Mouse (Mus musculus) embryo, embryonic 9.5 days (tissue): ENCODE measurements at regions not wholly inside any gene's neighbourhood (a gene's known extent, or its start where the extent isn't known, plus 50 kb on each side); places are given as distances from the start of the nearest gene placed in this dataset.

Experiments
- DNase-seq: peaks from one replicate; pipeline ENCODE4 v3.0.0-alpha.2; 2017; ENCODE audit errors: extremely low spot score

DNA sequence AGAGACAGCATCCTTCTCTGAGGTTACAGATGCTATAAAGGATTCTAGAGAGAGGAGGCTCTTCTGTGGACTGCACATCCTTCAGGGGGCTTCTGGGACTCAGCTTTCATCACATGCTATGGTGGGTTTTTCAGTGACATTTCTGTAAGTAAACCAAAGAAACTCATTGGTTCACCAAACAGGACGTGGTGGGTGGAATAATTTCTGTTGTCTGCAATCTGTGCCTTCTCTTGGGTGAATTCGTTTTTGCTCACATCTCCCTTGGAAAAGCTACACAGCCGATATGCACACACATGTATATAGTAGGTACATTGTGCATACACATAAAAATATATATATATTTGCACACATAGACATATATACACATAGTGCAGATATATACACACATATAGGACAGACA is 110.2 kb downstream of the Chst1 start:
- no peak for DNase-seq

DNA sequence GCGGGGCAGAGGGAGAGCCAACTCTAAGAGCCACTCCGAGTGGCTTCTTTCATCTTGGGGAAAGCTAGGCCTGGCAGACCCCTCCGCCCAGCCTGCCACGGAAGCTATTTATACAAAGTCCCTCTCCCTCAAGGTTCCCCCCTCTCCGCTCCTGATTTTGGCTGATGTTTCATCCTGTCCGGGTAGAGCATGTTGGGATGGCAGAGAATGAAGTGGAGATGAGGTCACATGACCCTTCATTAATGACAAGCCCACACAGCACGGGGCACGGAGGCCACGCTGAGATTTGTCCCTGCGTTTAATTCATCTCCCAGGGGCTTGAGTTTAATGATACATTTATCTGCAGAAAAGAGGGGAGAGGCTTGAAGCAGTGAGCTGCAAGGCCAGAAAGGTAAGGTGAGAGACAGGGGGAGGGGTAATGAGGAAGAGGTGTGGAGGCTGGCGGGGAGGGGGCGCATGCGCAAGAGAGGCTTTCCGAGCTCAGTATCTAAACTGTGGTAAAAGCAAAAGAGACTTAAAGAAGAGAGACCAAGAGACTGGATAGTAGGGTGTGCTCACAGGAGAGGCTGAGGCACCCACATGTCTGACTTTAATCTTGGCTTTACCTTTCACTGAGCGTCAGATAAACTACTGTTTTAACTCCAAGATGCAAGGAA is 111.7 kb downstream of the Chst1 start:
- DNase-seq, result peak; percentile 19

DNA sequence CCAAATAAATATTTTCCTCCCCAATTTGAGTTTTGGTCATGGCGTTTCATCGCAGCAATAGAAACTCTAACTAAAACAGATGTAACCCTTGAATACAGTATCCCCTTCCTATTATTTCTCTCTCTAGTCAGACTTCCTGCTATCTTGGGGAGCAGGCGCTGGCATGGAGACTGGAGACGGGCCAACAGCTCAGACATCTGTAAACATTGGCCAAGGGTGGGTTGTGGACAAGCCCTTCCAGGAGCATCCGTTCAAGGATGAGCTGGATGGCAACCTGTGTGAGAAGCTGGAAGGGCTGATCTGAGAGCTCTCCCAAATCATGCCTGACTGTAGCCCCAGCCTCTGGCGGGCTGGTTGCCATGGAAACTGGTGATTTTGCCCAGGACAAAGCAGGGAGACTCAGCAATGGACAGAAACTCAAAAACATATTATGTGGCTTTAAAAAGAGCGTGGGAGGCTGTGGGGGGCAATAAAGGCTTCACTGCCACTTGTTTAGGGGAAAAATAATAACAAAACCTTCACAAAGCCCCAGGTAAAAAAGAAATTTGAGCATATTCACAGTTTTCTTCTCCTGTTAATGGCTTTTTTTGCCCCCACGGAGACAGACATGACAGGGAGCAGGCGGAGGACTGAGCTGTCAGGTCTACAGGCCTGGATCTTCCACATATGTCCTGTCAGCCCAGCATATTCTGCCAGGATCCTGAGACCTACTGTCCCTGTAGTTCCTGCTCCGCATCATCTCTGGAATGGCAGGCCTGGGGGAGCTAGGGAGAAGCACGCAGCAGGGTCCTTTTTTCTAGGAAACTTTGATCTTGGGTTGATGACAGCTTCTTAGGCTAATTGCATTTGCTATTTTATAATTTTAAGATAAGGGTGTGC is 113.0 kb downstream of the Chst1 start:
- DNase-seq, result peak; percentile 25

DNA sequence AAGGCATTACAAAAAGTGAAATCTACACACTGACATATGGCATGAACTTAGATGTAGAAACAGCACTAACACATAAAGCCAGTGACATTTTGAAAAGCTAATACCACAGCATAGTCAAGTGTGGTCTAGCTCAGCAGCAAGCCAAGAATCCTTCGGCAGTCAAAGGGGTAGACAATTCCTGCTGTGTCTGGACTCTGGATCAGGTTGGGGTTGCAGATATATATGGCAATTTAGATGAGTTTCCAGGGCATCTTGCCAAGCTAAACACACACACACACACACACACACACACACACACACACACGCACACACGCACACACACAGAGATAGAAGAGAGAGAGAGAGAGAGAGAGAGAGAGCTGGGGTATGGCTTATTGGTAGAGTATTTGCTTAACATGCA is 118.2 kb downstream of the Chst1 start:
- no peak for DNase-seq

DNA sequence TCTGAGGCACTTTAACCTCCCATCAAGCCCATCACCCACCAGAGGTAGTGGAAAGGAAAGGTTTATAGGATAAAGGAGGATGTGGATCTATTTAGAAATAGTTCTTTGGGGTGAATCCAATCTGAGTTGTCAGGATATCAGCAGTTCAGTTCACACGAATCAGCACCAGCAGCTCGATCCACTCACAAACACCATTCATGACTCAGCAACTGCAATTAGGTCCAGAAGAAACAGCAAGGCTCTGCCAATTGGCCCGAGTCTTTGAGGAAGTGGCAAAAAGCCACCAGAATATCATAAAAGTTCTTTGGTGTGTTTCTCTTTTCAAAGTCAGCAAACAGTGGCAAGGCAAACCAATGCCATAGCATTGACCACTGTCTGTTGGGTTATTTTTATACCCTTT is 122.4 kb downstream of the Chst1 start:
- no peak for DNase-seq

DNA sequence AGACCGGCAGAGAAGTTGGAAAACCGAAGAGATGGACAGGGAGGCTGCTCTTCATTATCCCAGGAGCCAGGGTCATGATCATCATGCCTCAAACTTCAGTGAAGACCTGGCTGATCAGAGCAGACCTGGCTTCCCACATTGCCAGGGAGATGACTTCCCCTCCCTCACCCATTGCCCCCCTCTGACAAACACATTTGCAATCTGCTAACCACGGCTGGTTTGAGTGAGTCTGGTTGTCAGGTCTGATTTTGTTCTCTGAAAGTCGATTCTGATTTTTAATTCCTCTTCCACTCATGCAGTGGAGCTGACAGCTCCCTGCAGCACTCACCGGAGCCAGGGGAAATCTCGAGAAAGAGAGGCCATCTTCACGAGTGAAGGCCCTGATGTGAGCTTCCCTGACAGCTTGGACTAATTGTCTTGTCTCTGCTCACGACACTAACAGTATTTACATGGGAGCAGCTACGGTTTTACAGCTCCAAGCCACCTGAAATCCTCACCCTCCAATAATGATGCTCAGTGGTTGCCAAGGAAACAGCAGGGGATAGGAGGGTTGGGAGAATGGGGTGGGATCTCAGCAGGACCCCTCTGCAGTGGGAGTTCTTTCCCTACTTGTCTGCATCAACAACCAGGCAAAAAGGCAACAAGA is 124.2 kb downstream of the Chst1 start:
- DNase-seq, result no peak

DNA sequence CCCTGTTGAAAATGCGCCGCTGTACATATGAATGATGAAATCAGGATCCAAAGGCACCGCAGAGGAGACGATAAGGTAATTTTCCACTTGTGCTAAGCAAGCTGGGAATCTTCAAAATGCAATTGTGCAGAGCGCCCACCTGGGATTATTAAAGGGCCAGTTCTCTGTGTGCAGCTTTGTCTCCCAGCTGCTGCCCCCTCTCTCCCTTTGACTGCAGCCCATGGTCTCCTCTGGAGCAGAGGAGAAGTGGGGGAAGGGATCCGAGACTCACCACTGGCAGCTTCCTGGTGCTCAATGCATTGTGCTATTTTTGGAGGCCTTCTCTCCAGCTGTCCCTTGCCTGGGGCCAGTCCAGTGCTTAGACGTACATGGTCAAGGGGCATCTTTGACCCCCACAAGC is 127.1 kb downstream of the Chst1 start:
- no peak for DNase-seq

DNA sequence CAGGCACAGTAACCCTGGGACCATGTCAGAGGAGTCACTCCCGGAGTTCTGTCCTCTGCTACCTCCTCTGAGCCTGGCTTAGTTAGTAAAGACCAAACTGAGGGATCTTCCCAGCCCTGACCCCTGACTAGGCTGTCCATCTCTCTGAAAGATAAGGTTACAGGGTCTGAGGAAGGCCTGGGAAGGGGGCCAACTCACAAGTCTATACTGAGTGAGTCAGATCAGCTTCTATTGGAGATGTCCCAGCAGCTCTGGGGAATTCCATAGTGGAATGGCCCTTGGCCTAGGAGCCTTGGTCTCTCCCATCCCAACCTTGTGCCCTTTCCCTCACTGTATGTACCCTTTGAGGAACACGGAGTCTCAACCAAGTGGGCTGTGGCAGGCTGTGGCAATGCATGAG is 127.7 kb downstream of the Chst1 start:
- no peak for DNase-seq

DNA sequence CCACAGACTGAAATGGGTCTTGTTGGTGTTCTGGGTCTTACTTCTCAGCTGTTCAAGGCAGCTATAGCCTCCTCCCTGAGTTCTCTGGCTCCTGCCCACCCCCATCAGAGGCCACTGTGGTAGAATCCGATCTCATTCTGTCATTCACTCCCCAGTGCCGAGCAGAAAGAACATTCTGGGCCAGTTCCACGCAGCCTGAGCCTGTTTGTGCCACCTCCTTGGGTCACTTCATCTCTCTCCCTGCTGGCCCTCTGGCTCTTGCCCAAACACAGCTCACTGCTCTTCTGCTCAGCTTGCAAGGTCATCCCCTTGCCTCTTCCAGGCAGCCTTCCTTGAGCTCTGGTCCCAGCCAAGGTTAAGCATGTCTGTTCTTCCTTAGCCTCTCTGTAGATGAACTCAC is 128.9 kb downstream of the Chst1 start:
- DNase-seq, result no peak

DNA sequence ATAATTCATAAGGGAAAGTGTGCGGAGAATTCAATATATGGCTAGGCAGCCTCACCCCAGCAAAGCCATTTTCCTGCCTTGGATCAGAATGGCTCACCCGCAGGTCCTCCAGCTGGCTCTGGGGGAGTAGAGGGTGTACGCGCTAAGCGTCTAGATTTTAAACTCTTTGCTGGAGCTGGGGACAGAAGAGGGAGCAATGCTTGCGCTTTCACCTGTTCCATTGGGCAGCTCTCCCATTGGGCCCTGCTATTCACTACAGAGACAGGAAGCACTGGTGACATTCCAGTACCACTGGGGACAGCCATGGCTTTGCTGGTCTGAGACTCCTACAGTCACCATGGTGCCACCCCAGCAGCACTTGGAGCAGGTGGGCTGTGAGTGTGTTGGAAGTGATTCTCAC is 130.9 kb downstream of the Chst1 start:
- no peak for DNase-seq

DNA sequence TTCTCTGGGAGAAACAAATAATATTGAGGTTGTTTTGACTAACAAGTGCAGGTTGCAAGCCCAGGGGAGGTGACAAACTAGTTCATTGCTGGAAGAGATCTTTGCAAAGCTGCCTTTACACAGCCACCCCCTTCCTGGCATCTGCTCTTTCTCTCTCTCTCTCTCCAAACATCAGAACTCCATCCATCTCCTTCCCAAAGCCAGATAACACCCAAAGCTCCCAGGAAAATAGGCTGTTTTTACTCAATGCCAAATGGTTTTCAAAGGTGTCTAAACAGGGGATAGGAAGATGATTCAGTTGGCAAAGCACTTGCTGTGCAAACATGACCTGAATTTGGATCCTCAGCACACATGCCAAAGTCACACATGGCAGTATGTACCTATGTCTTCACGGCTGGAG is 133.9 kb downstream of the Chst1 start:
- DNase-seq, result no peak

DNA sequence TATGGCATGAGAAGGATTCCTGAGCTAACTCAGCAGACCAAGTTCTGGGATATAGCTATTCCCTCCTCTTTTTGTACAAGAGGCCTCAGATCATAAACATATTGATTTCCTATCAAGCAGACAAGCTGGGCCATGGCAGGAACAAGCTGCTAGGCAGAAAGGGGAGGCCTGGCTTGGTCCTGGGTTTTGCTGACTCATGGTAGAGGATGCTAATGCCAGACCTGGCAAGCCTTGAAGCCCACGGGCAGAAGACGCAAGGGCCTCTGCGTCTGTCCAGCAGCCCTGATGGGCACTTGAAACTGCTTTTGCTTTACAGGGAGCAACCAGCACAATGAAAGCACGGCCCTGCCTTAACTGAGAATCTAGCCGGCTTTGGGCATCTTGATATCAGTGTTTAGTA is 136.3 kb downstream of the Chst1 start:
- DNase-seq, result no peak

DNA sequence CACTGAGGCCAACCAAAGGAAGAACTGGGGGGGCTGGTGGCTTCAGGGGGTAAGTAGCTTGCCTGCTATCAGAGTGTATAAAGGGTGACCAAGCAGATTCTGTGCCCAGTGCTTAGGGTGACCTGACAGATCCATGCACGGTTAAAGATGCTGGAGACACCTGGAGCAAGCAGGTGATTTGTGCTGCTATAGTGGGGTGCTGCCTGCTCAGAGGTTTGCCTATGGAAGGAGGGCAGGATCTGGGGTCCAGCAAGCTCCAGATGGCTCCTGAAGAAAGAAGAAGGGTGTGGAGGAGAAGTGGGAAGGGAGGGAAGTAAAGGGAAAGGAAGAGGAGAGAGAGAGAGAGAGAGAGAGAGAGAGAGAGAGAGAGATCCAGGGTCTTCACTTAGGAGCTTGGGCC is 137.8 kb downstream of the Chst1 start:
- DNase-seq, result no peak

DNA sequence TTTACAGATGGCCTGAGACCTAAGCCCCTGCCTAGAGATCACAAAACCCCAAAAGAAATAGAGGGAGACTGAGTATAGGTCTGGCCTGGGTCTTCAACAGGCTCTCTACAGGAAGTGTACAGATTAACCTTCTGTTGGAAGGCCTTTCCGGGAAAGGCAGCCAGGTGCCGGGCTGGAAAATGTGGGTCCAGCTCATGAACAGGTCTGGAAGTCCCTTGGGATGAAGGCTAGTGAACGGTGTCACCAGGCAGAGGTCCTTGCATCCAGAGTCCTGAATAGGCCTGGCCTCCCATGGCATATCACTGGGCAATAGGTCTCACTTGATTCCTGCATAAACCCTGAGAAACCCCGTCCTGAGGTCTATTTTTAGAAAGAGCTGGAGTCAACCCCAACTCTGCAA is 140.1 kb downstream of the Chst1 start:
- DNase-seq, result no peak

DNA sequence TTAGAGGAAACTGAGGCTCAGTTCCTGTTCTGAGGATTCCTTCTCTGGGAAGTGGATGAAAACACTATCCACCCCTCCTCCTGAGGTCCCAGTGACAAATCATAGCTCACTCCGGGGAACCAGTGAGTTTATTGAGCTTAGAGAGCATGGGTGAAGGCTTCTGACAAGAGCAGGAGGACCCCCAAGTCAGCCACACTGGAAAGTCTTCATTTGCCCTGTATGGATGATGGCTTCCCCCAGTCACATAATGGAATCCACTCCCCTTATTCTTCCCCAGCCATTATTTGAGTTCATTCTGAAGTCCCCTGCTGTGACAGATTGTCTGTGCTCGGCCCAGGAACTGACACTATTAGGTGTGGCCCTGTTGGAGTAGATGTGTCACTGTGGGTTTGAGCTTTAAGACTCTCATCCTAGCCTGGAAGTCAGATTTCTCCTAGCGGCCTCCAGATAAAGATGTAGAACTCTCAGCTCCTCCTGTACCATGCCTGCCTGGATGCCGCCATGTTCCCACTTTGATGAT is 141.3 kb downstream of the Chst1 start:
- DNase-seq, result no peak

DNA sequence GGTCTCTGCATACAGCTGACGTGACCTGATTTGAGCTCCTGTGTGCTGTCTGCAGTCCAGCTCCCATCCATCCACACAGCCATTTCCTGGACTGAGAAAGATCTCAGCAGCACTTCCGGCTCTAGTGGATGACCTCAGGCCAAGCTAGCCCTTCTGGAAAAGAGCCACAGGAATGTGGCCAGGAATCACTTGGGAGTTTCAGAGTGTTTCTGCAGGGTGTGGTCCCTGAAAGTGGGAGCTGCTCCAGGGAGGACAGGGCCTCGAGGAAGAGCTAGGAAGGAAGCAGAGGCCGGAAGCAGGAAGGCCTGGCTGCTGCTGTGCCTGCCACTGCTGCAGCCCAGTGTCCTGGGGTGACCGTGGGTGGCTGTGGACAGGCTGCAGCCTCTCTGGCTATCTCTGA is 142.5 kb downstream of the Chst1 start:
- no peak for DNase-seq

DNA sequence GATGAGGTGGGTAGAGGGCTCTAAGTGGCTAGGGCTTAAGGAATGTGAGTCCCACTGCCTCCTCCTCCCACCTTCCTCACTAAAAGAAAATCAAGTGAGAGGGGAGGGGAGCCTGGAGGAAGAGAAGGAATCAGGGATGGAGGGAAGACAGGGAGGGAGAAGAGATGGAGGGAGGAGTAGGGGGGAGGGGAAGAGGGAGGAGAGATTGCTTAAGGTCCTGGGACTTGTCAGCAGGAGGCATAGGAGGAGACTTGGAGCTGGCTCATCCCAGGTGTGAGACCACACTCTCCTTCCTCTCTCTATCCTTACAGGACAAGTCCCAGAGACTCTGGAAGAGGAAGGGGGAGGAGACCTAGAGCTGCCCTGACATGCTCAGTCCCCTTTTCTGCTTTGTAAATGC is 143.2 kb downstream of the Chst1 start:
- no peak for DNase-seq

DNA sequence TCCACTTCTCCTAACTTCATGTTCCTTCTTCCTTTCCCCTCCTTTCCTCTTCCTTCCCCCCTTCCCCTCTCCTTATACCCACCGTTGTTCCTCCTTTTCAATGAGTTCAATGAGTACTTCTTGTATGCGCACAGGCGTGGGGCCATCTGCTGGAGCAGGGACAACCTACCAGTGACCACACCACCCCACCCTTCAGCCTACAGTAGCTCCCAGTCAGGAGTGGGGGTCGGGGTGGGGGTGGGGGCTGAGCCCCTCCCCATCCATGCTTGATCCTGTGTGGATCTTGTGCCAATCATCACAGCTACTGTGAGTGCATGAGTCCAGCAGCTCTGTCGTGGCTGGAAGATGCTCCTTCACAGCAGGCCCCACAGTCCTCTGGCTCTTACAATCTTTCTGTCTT is 143.6 kb downstream of the Chst1 start:
- no peak for DNase-seq

DNA sequence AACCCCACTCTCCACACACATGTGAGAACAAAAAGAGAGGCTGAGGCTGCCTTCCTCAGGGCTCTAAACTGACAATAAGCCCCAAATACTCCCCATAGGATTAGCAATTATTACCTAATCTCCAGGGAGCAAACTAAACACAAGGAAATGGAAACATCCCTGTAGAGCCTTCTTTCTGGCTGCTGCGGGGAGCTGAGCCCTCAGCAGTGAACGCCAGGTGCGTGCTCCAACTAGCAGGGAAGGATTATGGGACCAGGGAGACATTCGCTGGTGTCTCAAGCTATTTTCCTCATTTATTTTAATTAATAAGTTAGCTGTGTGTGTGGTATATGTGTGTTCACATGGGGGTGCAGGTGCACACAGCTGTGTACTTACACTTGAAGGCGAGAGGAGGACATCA is 144.4 kb downstream of the Chst1 start:
- DNase-seq, result no peak

DNA sequence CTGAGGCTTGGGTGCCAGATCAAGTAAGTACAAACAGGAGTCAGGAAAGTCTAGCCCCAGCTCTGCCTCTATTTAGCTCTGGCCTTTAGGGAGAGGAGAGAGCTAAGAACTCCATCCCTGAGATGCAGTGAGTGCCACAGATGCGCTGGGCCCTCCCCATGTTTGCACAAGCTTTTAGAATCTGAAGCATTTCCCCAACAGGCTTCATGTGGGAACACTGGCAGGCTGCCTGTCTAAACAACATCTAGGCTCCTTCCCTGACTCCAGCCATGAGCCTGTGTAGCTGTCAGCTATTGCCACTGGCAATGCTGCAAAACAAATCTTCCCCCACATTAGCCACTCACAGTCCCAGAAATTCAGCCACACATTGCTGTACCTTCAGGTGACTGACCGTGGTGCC is 147.9 kb downstream of the Chst1 start:
- no peak for DNase-seq

DNA sequence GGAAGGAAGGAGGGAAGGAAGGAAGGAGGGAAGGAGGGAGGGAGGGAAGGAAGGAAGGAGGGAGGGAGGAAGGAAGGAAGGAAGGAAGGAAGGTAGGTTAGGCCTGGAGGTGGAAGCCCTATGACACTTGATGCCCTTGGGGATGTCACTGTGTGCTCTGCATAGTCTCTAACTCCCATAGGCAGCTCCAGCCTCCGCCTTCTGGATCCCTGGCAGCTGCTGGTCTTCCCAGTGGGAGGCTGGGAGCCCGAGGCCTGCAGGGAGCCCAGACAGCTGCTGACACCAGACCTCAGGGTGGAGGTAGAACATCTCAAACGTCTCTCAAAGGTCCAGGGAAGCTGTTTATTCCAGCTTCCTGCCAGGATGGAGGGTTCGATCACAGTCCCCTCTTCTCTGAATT is 150.6 kb downstream of the Chst1 start:
- no peak for DNase-seq

DNA sequence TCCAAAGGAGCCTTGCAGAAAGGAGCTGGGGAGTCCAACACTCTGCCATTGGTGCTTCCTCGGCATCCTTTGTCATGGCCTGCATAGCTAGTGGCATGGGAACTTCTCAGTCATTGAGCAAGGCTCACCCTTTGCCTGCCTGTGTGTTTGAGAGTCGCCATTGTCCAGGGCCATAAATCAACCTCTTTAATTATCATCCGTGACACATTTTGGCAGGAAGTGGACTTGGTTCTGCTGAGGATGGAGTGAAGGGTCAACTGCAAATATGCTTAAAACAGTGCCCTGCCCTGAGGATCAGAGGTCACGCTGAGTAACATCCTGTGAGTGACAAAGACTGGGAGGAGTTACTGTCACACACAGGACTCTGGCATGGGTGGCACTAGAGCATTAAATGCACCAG is 151.2 kb downstream of the Chst1 start:
- peak; percentile 50 for DNase-seq

DNA sequence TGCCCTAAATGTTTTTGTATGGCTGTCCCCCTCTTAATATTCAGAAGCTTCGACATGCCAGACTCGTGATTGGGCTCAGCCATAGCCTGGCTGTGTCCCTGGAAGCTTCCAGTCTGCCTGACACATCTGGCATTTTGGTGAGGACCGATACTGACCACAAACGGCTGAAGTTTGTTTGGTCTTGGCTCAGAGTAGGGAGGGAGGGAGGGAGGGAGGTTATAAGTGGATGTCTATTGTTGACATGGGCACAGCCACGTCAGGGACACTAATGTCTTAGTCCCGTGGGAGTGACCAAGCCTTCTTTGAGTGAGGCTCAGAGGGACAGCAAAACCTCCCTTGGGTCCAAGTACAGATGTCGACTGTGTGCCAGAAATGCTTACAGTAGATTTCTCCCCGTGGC is 151.7 kb downstream of the Chst1 start:
- DNase-seq, result peak; percentile 7
